In genomic region chr9:119358058-119358429, GRCm38 (mm10) we compare ENCODE assay signal across 8 mouse cellular contexts. TPM values are rescaled to one million over a fixed set of nuclear protein-coding genes. Genes with fewer than 3 reads are reported as not detected.
DNase-seq lines count a peak whose midpoint lies in the region; ATAC-seq and TF ChIP-seq lines count a peak whose summit lies in the region.

No protein-coding gene starts in this region.

- H3K27ac ChIP-seq in cerebellum, adult 2 months (ENCODE audit: insufficient read depth, low read length), result no peak overlapping the region
- H3K27ac ChIP-seq in brown adipose tissue, adult 24 weeks (replicated peaks; ENCODE audit: low read depth, low read length), result no peak overlapping the region
- no peak overlapping the region for H3K27ac ChIP-seq in intestine, embryonic 16.5 days (ENCODE audit: low read length)
- H3K27ac ChIP-seq in liver, embryonic 16.5 days (ENCODE audit: low read length), result no peak overlapping the region

- H3K4me2 ChIP-seq in intestine, embryonic 16.5 days (ENCODE audit: low read depth, low read length), result peak overlapping the region; percentile 90
- peak overlapping the region; percentile 94 for H3K4me2 ChIP-seq in liver, embryonic 16.5 days (ENCODE audit: low read depth, low read length)

- peak overlapping the region; percentile 80 for H3K9ac ChIP-seq in intestine, embryonic 16.5 days (ENCODE audit: low read depth, low read length)
- peak overlapping the region; percentile 76 for H3K9ac ChIP-seq in liver, embryonic 16.5 days (ENCODE audit: low read depth, low read length)

- no peak for TF ChIP-seq POLR2A in cerebellum, adult 2 months (IDR thresholded peaks at IDR 0.05; ENCODE audit: borderline replicate concordance, insufficient read depth, low read length)

- no peaks in the 10 kb centered on the region for H3K4me1 ChIP-seq in cerebellum, adult 2 months (ENCODE audit: control insufficient read depth, insufficient read depth, low read length)
- H3K4me1 ChIP-seq in brown adipose tissue, adult 24 weeks (ENCODE audit: control insufficient read depth, insufficient read depth, insufficient read length, low read length), result no peaks in the 10 kb centered on the region
- 0 out of 2 replicates have a peak, but pooled peaks cover 5% of the 10 kb centered on the region for H3K4me1 ChIP-seq in intestine, embryonic 16.5 days (ENCODE audit: control insufficient read depth, insufficient read depth, low read length)
- H3K4me1 ChIP-seq in liver, embryonic 16.5 days (ENCODE audit: control insufficient read depth, low read depth, low read length), result peaks cover 6% of the 10 kb centered on the region

- H3K27me3 ChIP-seq in cerebellum, adult 2 months (ENCODE audit: control insufficient read depth, insufficient read depth, low read length), result no peaks in the 10 kb centered on the region
- H3K27me3 ChIP-seq in intestine, embryonic 16.5 days (replicated peaks; ENCODE audit: control insufficient read depth, insufficient read depth, low read length), result no peaks in the 10 kb centered on the region; the same call in 1 of the 2 replicates
- no peaks in the 10 kb centered on the region for H3K27me3 ChIP-seq in liver, embryonic 16.5 days (ENCODE audit: control insufficient read depth, insufficient read depth, low read depth, low read length)

- TF ChIP-seq CTCF in cerebellum, adult 2 months (IDR thresholded peaks at IDR 0.05; ENCODE audit: borderline replicate concordance, insufficient read depth, low read depth, low read length), result no peak

- DNase-seq in cerebellum, adult 2 months, result no peak
- DNase-seq in cerebellum, postnatal 14 days, result no peak
- no peak for DNase-seq in right cerebral cortex, postnatal 10 days (ENCODE audit: low spot score in 2 of 2)
- DNase-seq in yolk sac, embryonic 10.5 days (ENCODE audit: low spot score), result no peak
- no peak for DNase-seq in cerebellum, adult 8-10 months

- no peaks in the 10 kb centered on the region for H3K36me3 ChIP-seq in intestine, embryonic 16.5 days (ENCODE audit: control insufficient read depth, insufficient read depth, low read length)
- no peaks in the 10 kb centered on the region for H3K36me3 ChIP-seq in liver, embryonic 16.5 days (ENCODE audit: control insufficient read depth, insufficient read depth)

- peak; percentile 5; the same call in 1 of the 2 replicates for ATAC-seq in intestine, embryonic 16.5 days
- no peak for ATAC-seq in liver, embryonic 16.5 days (ENCODE audit: low read depth)

- H3K4me3 ChIP-seq in cerebellum, adult 2 months (replicated peaks; ENCODE audit: insufficient read depth, low read depth, low read length), result peak overlapping the region; percentile 47
- H3K4me3 ChIP-seq in brown adipose tissue, adult 24 weeks (ENCODE audit: insufficient read depth, low read depth, low read length), result peak overlapping the region; percentile 14; the same call in 1 of the 2 replicates
- peak overlapping the region; percentile 74 for H3K4me3 ChIP-seq in intestine, embryonic 16.5 days (ENCODE audit: low read length)
- H3K4me3 ChIP-seq in liver, embryonic 16.5 days (ENCODE audit: low read depth, low read length), result peak overlapping the region; percentile 76

- no peaks in the 10 kb centered on the region for H3K9me3 ChIP-seq in intestine, embryonic 16.5 days (ENCODE audit: control insufficient read depth, low read length)
- no peaks in the 10 kb centered on the region for H3K9me3 ChIP-seq in liver, embryonic 16.5 days (replicated peaks; ENCODE audit: control insufficient read depth, low read length)

- WGBS in cerebellum, adult 2 months, result 23% methylated on average over 9 of the region's 9 CpGs
- WGBS in intestine, embryonic 16.5 days, result 30% methylated on average over 9 of the region's 9 CpGs
- WGBS in liver, embryonic 16.5 days (ENCODE audit: insufficient replicate concordance), result 39% methylated on average over 9 of the region's 9 CpGs

RNA-seq across cellular contexts. Expression of gene Xylb, which starts 0.9 kb away (rescaled TPM):
- polyA plus RNA-seq in cerebellum, adult 2 months (2012; rRNA removed), result 5.9 and 6.1 TPM in 2 replicates
- 1.2 and 1.7 TPM in 2 replicates for polyA plus RNA-seq in brown adipose tissue, adult 24 weeks (2012; ENCODE audit: insufficient read depth, insufficient read length, missing spikeins)
- 17.4 and 18.5 TPM in 2 replicates for polyA plus RNA-seq in intestine, embryonic 16.5 days (2015; fragmentation: Nextera tagmentation; extraction: Ambion mirVana)
- 3.3 and 4.5 TPM in 2 replicates for polyA plus RNA-seq in liver, embryonic 16.5 days (2015; fragmentation: Nextera tagmentation; extraction: Ambion mirVana)

RNA-seq across cellular contexts. Expression of gene Slc22a14, which starts 7.3 kb away (rescaled TPM):
- not detected in 2 replicates for polyA plus RNA-seq in cerebellum, adult 2 months (2012; rRNA removed)
- polyA plus RNA-seq in brown adipose tissue, adult 24 weeks (2012; ENCODE audit: insufficient read depth, insufficient read length, missing spikeins), result not detected in 2 replicates
- polyA plus RNA-seq in intestine, embryonic 16.5 days (2015; fragmentation: Nextera tagmentation; extraction: Ambion mirVana), result 0.10 and 0.16 TPM in 2 replicates
- not detected in 2 replicates for polyA plus RNA-seq in liver, embryonic 16.5 days (2015; fragmentation: Nextera tagmentation; extraction: Ambion mirVana)

RNA-seq across cellular contexts. Expression of gene Myd88, which starts 16.8 kb away (rescaled TPM):
- 5.4 and 6.1 TPM in 2 replicates for polyA plus RNA-seq in cerebellum, adult 2 months (2012; rRNA removed)
- polyA plus RNA-seq in brown adipose tissue, adult 24 weeks (2012; ENCODE audit: insufficient read depth, insufficient read length, missing spikeins), result 11.2 and 13.3 TPM in 2 replicates
- polyA plus RNA-seq in intestine, embryonic 16.5 days (2015; fragmentation: Nextera tagmentation; extraction: Ambion mirVana), result 35.0 and 36.3 TPM in 2 replicates
- polyA plus RNA-seq in liver, embryonic 16.5 days (2015; fragmentation: Nextera tagmentation; extraction: Ambion mirVana), result 14.6 and 14.7 TPM in 2 replicates

RNA-seq across cellular contexts. Expression of gene Acaa1a, which starts 18.6 kb away (rescaled TPM):
- polyA plus RNA-seq in cerebellum, adult 2 months (2012; rRNA removed), result 135 and 139 TPM in 2 replicates
- polyA plus RNA-seq in brown adipose tissue, adult 24 weeks (2012; ENCODE audit: insufficient read depth, insufficient read length, missing spikeins), result 82.7 and 96.9 TPM in 2 replicates
- polyA plus RNA-seq in intestine, embryonic 16.5 days (2015; fragmentation: Nextera tagmentation; extraction: Ambion mirVana), result 114 and 116 TPM in 2 replicates
- 45.0 and 47.9 TPM in 2 replicates for polyA plus RNA-seq in liver, embryonic 16.5 days (2015; fragmentation: Nextera tagmentation; extraction: Ambion mirVana)

RNA-seq across cellular contexts. Expression of gene Oxsr1, which starts 35.8 kb away (rescaled TPM):
- polyA plus RNA-seq in cerebellum, adult 2 months (2012; rRNA removed), result 45.7 and 47.9 TPM in 2 replicates
- 18.3 and 19.4 TPM in 2 replicates for polyA plus RNA-seq in brown adipose tissue, adult 24 weeks (2012; ENCODE audit: insufficient read depth, insufficient read length, missing spikeins)
- polyA plus RNA-seq in intestine, embryonic 16.5 days (2015; fragmentation: Nextera tagmentation; extraction: Ambion mirVana), result 9.1 and 9.5 TPM in 2 replicates
- polyA plus RNA-seq in liver, embryonic 16.5 days (2015; fragmentation: Nextera tagmentation; extraction: Ambion mirVana), result 4.0 and 4.1 TPM in 2 replicates

Comparison
In these comparisons a context has a peak if more than half of its experiments do, and no peak if none do; other contexts are left out.
1. H3K4me3 ChIP-seq: peak in every context shown above with its lines; median percentile 76 in liver, embryonic 16.5 days; 74 in intestine, embryonic 16.5 days; 47 in cerebellum, adult 2 months; 14 in brown adipose tissue, adult 24 weeks.